Mouse (Mus musculus) adrenal gland, postnatal 4 days (tissue): ENCODE data around the gene Ano6. TPM values are rescaled to one million over a fixed set of nuclear protein-coding genes. Genes with fewer than 3 reads are reported as not detected.

ENCODE experiments used
- DNase-seq, 2 experiments: peaks; one replicate each; pipeline ENCODE4 v3.0.0; 2021 to 2022; ENCODE audit warnings: low spot score in 2 of 2, mixed read lengths in 2 of 2
- total RNA-seq, 2 experiments: library from RNA; stranded (reverse); gene quantifications; 2 replicates each; pipeline ENCODE4 v1.2.3; 2021

The Ano6 gene
- total RNA-seq, 2 experiments from 2014 or later = 72.2 to 75.9 TPM

DNA sequence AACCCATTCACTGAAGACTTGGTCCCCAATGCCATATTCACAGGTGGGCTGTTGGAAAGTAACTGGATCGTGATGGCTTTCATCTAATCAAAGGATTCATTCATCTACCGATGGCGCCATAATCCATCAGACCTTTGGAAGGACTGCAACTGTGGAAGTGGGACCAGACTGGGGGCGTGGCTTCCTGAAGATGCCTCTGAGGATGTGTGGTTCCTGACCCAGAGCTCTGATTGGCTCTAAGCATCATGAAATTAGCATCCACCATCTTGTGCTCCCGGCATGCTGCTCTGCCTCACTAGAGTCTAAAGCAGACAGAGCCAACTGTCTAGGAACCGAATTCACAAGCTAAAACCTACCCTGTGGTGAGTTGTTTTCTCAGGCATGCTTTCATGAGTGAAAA lies 24.7 kb upstream of the Ano6 start:
- no peak for DNase-seq

DNA sequence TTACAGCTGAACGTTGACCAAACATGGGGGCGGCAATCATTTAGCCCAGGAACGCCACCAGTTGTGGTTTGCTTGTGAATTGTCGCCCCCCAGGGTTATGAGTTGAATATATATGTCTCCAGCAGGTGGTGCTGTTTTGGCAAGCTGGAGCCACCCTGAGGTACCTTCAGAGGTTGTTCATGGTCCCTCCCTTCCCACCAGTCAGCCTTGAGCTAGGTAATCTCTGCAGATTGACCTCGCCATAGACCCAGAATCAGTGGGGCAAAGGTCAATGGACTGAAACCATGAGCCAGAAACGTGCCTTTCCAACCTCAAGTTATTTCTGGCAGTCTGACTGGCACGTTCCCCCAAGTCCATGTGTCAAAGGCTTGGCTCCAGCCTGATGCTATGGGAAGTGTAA lies 22.8 kb upstream of the Ano6 start:
- no peak for DNase-seq

DNA sequence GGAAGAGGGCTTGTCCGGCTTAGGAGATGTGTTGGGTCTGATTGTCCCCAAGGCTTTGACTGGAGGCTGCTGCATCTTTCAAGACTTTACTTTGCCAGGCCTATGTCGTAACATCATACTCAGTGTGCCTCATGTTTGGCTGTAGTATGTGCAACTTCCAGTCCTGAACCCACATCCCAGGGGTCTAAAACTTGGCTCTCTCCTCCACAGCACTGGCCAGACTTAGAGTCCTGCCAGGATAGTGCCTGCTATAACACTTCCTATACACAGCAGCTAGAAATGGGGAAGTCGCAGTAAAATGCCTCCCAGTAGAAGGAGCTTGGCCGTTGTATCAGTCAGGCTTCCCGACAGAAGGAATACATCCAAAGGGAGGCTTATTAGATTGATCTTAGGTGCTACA lies 21.9 kb upstream of the Ano6 start:
- DNase-seq = no peak

DNA sequence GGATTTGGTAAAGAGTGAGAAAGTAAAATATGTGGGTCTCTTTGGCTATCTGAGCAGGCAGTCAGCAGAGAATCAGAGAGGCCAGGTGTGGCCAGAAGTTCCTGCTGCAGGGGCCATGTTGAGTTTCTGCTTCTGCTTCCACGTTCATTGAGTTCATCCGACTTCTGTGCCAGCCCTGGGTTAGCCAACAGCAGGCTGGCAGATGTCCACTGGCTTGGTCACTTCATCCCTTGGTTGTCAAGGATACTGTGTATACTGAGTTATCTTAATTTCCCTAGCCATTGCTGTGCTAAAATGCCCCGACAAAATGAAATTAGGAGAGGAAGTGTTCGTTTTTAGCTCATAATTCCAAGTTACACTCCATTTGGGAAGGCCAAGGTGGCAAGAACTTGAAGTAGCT lies 21.1 kb upstream of the Ano6 start:
- no peak for DNase-seq

DNA sequence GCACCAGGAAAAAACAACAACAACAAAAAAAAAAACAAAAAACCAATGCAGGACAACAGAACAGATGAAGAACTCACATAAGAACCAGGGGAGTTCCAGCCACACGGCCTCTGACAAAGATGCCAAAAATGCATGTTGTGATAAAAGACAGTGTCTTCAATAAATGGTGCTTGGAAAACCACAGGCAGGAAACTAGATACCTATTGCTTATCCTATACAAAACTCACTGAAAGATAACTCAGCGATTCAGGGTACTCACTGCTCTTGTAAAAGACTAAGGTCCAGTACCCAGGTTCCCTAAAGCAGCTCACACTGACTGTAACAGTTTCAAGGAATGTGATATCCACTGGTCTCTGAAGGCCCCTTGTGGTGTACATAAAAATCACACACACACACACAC lies 20.3 kb upstream of the Ano6 start:
- no peak for DNase-seq

DNA sequence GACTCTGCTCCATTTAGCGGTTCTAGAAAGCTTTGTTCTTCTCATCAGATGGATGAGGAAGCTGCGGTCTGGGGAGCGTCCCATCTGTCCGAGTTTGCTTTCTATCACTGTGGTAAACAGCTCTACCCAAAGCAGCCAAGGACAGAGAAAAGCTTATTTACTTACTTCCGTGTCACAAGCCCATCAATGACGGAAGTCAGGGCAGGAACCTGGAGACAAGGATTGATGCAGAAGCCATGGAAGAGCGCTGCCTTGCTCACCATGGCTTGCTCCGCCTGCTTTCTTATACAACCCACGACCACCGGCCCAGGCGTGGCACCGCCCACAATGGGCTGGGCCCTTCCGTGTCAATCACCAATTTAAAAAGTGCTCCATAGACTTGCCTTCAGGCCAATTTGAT lies 18.3 kb upstream of the Ano6 start:
- no peak for DNase-seq

DNA sequence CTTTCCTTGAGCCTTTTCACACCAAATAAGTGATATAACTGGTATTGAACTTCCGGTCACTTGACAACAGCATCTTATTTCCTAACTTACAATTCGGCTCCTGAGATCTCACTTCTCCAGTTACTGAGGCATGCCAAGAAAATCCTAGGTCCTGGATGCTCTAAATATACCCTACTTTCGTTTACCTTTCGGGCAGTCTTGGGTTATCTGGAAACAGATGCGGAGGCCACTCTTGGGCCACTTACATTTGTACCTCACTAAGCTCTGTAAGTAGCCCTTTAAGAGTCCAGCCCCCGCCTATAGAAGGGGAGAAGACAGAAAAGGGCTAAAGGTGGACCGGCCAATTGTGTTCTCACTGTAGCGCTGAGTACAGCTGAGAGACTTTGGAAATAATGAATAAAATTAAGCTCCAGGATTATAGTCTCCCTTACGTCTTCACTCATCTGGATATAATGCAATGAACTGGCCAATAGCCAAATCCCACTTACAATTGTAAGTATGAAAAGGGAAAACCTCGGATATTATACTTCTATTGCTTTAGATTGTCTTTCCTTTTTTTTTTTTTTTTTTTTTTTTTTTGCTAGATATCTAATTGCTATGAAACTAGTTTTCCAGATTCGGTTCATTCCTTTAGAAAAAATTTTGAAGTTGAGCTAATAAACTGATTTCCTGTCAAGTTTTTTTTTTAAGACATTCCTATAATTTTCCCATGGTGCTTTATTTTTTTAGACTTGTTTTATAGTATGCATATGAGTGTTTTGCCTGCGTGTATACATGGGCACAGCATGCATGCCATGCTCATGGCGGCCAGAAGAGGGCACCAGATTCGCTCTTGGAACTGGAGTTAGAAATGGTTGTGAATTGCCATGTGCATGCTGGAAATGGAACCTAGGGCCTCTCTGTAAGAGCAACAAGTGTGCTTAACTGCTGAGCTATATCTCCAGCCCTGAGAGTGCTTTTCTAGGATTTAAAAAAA lies 17.5 kb upstream of the Ano6 start:
- peak; percentile 41 to 58 for DNase-seq

DNA sequence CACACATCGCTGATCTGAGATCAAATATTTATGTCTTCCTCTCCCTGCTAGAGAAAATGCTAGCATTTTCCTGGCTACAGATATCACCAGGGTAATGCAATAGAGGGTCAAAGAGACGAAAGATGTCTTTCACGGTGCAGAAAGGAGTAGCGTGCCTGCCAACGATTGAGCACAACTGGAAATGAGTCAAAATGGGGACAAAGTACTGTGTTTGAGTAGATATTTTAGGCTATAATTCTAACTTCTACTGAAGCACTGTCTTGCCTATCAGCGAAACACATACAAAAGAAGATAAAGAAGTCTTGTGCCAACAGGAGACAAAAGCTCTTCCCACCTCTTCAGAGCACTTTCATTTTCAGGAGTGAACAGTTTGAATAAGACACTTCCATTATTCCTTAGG lies 16.4 kb upstream of the Ano6 start:
- no peak for DNase-seq

DNA sequence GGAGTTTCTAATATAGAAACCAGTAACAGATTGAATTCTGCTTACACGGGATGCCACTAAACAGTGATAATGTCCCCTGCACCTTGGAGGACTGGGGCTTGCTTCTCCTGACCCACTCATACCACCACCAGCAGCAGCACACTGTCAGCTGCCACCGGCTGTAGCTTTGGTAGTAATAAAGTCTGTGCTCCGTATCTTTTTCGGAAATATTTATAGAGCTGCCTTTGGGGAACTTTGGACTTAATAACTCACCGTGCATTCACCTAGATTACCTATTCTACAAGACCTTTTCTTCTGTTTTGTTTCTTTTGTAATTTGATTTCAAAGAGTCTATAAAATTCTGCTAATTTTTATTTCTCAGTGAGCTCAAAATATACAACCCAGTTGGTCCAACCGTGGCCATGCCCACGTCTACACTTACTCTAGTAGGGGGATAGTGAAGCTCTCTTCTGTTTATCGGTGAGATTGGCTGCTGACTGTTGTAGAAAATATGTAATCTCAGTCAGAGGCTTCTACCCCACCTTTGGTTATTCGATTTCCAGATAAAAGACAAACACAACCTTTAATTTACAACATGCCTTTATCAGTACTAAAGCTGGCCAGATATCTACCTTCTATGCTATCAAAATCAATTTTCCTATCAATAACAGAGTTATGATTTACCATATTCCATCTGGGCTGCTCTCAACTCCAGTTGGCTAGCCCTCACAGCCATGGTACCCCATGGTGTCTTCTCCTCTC lies 15.8 kb upstream of the Ano6 start:
- DNase-seq = no peak

DNA sequence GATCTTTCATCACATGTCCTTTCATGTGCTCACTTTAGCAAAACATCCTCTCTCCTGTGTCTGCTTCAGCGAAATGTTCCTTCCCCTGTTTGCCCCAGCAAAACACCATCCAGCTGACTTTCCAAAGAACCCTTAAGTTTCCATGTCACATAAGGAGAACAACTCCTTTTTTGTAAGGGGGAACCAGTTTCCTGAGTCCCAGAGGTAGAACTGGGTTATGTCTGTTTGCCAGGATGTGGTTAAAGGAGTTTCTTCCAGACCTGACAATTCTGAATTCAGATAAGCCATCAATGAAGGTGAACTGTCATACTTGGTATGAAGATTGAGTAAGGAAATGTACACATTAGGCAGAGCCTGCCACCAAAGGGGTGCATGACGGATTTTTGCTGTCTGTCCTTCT lies 12.9 kb upstream of the Ano6 start:
- no peak for DNase-seq

DNA sequence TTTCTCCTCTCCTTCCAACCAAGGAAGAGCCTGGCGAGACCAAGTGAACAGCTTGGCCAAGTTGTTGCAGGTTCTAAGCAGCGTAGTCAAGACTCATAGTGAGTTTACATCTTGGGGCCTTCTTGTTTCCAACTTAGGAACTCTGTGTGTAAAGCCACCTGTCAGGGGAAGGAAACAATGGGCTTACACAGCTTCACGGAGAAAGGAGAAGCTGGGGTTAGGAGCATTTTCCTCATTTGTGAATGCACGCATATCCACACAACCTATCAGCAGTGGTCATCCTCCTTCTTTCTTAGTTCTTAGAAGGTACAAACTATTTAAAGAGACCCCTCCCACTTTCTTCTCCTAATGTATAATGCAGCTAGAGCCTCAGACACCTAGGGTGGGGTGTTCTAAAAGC lies 11.9 kb upstream of the Ano6 start:
- DNase-seq = no peak

DNA sequence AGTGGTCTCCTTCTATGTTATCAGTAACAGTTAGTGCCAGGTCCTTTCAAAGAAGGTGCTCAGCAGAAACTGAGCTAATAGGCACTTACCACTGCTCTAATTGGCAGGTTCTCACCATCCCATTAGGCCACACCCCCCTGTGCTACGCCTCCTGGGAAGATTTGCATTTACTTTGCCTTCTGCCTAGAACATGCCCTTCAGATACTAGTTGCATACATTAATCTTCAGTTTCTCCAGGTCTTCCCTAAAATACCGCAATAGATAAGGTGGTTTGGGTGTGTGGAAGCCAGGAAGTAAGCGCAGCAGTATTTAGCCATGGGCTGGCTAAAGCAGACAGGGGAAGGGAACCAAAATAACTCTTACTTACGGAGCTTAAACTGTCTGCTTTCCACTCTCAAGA lies 4.0 kb upstream of the Ano6 start:
- no peak for DNase-seq

DNA sequence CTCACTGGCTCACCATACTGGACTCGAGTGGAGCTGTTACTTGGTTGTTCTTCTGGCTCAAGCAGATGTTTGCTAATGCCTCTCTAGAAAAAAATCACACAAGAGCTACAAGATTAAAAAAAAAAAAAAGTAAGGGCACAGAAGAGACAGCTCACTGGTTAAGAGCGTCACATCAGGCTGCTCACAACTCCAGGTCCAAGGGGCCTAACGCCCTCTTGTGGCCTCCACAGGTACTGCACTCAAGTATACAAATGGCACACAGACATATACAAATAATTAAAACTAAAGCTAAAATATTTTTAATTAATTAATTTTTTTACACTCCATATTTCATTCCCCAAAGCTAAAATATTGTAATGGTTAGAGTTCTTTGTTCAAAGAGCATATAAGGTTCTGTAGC lies 3.1 kb upstream of the Ano6 start:
- no peak for DNase-seq

DNA sequence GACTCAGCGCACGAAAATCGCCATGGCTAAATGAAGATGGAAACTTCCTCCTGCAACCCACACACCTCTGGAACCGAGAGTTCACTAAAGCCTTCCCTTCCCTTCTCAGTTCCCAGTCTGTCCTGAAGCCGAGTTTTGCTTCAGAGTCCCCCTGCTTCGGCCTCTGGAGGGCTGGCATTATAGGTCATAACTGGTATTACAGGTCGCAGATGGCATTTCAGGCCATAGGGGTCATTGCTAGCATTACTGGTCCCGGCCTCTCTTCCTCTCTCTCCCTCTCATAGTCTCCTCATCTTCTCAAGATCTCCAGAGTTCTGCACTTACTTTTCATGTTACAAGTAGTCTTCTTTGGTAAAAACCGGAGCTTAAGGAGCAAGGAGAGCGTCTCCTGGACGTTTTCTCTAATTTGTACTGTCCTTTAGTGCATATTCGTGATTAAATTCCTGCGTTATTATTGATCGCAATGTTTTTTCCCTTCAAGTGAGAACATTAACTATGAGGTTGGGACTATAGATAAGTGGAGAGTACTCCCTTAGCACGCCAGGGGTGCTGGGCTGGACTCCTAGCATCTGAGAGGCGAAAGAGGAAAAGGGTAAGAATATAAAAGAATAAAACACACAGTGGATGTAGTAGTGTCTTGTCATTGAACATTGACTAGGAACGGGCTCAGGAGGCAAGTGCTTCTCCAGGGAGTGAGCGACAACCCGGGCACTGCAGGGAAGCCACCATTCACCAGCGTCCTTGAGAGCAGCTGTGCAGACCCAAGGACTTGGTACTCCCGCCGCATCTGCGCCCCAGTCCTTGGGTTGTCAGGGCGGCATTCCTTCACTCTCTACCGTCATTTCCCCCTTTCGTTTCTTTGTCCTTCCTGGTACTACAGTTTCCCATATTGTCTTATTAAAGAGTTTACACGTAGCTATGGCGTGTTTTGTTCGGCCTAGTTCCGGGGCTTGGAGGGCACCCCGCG lies 798 bp upstream of the Ano6 start:
- DNase-seq = peak in 1 of 2 experiments; percentile 23

DNA sequence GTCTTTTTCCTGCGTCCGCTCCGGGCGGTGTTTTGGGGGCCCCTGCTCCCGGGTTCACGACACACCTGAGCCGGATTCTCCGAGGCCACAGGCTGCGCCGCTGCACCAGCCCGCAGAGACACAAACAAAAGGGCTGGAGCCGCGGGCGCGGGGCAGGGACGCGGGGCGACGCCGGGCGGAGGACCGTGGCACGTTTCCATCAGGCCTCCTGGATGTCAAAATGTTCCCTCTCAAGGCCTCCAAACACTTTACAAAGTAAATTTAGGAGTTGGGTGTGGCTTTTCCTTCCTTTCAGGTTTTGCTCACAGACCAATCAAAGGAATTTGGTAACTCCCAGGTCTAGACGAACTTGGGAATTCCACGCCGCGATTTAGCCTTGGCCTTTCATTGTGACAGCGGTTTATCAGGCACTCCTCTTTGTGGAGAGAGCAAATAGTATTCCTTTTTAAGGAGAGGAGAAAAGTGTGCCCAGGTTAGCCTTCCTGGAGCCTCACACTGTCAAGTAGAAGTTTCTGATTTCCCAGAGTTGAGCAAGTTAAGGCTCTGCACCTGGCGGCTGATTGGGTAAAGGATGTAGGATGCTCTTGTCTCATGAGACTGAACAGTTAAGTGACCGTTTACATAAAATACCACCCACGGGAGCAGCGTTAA lies 623 bp downstream of the Ano6 start:
- no peak for DNase-seq

DNA sequence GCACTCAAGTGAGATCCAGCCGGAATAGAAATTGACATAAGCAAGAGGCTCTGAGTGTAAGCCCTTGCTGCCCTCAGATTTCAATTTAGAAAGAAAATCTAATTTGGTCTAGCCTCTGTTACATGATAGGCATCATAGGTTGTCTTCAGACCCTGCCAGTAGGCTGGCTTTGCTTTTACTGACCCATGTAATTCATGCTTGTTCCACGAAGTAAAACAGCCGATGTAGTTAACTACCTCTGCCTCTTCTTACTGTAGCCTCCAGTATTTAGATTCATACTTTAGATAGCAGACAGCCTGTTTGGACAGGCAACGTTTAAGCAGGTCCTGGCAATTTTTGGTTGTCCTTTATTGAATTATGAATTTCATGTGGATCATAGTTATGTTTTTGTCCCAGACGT lies 1.2 kb downstream of the Ano6 start:
- no peak for DNase-seq

DNA sequence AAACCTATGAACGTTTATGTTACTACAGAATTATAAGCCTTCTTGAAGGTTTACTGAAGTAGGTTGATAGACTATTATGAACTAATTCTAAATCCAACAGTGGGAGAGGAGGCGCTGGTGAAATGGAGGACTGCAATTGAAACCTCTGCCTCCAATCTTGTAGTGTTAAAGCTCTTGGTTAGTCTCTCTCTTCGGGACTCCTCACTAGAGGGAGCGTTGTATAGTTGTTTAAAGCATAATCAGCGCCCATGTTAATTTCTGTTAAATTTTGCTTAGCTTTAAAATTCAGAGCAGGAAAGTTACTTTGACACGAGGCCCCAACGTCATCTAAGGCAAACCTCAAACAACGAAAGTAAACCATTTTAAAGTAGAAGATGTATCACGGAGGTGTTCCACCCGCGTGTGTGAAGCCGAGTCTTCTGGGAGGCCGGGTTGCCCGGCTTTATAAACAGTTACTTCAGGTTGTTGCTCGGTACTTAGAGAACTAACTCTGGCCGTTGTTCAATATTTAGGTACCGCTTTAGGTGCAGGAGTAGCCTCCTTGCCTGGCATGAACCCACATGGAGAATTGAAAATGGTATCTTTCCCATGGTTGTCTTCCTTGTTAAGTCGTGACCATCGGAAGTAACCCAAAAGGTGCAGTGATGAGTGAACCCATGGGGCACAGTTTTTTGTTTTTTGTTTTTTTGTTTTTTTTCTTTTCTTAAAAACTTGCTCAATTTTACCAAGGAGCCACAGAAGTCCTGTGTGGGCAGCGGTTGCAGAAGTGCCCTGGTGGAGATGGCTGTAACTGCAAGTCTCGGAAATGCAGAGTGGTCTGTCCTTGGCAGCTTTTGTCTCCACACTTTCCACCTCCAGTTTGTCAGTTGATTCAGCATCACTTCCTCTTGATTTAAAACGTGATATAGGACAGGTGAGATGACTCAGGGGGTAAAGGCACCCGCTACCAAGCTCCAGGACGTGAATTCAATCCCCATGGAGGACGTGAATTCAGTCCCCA lies 1.9 kb downstream of the Ano6 start:
- no peak for DNase-seq

DNA sequence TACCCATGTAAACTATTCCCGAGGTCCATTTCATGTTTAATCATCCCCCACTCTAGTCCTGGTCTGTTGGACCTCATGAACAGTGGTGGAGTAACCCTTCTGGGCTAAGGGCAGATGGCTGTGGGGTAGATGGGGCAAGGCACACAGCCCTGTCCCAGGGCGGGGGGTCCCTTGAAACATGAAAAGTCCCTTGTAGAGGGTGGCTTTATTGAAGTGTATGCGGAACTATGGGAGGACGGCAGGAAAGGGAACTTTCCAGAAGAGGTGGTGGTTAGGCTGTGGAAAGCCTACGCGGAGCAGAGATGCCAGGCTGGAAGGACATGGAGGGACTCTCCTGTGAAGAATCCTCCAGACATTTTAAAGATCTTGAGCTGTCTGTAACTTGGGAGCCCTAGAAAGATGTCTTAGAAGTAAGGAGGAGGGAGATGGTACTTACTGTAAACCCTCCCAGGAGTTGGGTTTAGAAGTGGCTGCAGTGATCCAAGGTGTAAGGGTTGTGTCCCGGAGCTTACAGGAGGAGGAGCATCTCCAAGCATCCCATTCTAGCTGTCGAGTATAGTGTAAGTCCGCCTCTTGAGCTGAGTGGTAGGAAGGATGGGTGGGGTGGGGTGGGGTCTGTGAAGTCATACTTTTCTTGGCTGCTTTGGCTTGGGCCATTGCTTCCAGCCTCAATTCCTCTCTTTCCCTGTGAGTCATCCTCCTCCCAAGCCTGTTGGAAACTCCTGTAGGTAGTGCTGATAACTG lies 3.3 kb downstream of the Ano6 start:
- DNase-seq = no peak
